Mouse (Mus musculus): ENCODE measurements around the gene Ipo11.

- TF ChIP-seq CTCF (IDR thresholded peaks at IDR 0.05; ENCODE audit: low read depth, low read length) = no peak
- TF ChIP-seq POLR2A (IDR thresholded peaks at IDR 0.05; ENCODE audit: borderline replicate concordance, low read depth, low read length) = no peak
Measured at GRCm38 (mm10) chr13:106835844-106836526, 100.8 kb downstream of the Ipo11 start.

Data from bone marrow macrophage, adult 2 months (primary cell).